ENCODE assay signal across 25 mouse cellular contexts in the genomic region with DNA sequence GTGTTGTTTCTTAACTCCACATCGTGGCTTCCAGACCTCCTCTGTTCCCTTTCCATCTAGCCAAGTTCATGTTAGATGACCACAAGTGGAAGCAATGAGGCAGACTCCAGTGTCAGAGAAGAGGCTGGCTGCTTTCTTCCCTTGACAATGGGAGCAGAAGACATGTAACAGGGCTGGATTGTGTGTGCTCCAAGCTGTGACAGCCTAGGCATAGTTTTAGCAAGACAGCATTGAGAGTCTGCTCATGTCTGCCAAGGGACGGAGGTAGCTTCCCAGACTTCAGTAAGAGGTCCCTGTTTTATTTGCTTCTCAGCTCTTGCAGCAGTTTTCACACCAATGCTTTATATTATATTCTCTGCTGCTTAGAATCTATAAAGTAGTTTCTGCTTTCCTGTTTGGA. TPM values are rescaled to one million over a fixed set of nuclear protein-coding genes. Genes with fewer than 3 reads are reported as not detected.
DNase-seq lines count a peak whose midpoint lies in the region; ATAC-seq lines count a peak whose summit lies in the region.
"Had no signal": no experiment of that assay in that cellular context is flagged by ENCODE, and none has a peak within 500 bp of the region (broad histone marks: within the 10 kb centered on the region; RNA-seq: fewer than 3 reads in every experiment).

No protein-coding gene starts in this region.

- DNase-seq in embryonic facial prominence, embryonic 10.5 days (ENCODE audit: low spot score), result no peak
- no peak for DNase-seq in kidney, postnatal 36 days
- no peak for DNase-seq in neural tube, embryonic 10.5 days (ENCODE audit: extremely low spot score, low spot score)
- no peak for DNase-seq in right cerebral cortex, adult 18-20 months
- DNase-seq: adrenal gland, postnatal 14 days; cerebellum, adult 2 months; cerebellum, postnatal 36 days; gastrocnemius, postnatal 25 days; heart, adult 2 months; heart, postnatal 36 days; kidney, adult 18-20 months; kidney, postnatal 10 days; lung, postnatal 14 days; midbrain, embryonic 14.5 days; retina, postnatal 1 day; thymus, adult 2 months had no signal

- no peaks in the 10 kb centered on the region for H3K36me3 ChIP-seq in embryonic facial prominence, embryonic 12.5 days
- H3K36me3 ChIP-seq in embryonic facial prominence, embryonic 10.5 days (replicated peaks), result no peaks in the 10 kb centered on the region
- H3K36me3 ChIP-seq in kidney, embryonic 15.5 days, result no peaks in the 10 kb centered on the region
- no peaks in the 10 kb centered on the region for H3K36me3 ChIP-seq in neural tube, embryonic 13.5 days
- no peaks in the 10 kb centered on the region for H3K36me3 ChIP-seq in stomach, embryonic 15.5 days
- H3K36me3 ChIP-seq: forebrain, embryonic 15.5 days; limb, embryonic 12.5 days had no signal

- H3K4me2 ChIP-seq in embryonic facial prominence, embryonic 12.5 days (replicated peaks), result no peak overlapping the region
- H3K4me2 ChIP-seq in kidney, embryonic 15.5 days, result no peak overlapping the region
- H3K4me2 ChIP-seq in neural tube, embryonic 13.5 days, result no peak overlapping the region
- no peak overlapping the region for H3K4me2 ChIP-seq in stomach, embryonic 15.5 days
- H3K4me2 ChIP-seq: forebrain, embryonic 15.5 days; limb, embryonic 12.5 days had no signal

- WGBS in embryonic facial prominence, embryonic 12.5 days, result 84% methylated on average over 2 of the region's 2 CpGs
- WGBS in embryonic facial prominence, embryonic 10.5 days, result 89% methylated on average over 2 of the region's 2 CpGs
- WGBS in kidney, embryonic 15.5 days, result 64% methylated on average over 2 of the region's 2 CpGs
- whole genome bisulfite sequencing in neural tube, embryonic 13.5 days, result 80% methylated on average over 2 of the region's 2 CpGs
- 64% methylated on average over 2 of the region's 2 CpGs for WGBS in stomach, embryonic 15.5 days

- H3K27ac ChIP-seq in embryonic facial prominence, embryonic 12.5 days, result 0 out of 2 replicates have a peak overlapping the region, but pooled peaks have one; percentile 36
- no peak overlapping the region for H3K27ac ChIP-seq in embryonic facial prominence, embryonic 10.5 days (replicated peaks)
- 0 out of 2 replicates have a peak overlapping the region, but pooled peaks have one; percentile 33 for H3K27ac ChIP-seq in kidney, embryonic 15.5 days
- peak overlapping the region; percentile 56; the same call in 1 of the 2 replicates for H3K27ac ChIP-seq in neural tube, embryonic 13.5 days (replicated peaks)
- peak overlapping the region; percentile 42; the same call in 1 of the 2 replicates for H3K27ac ChIP-seq in stomach, embryonic 15.5 days
- H3K27ac ChIP-seq: heart, adult 2 months; left cerebral cortex, adult 2 months; liver, embryonic 14.5 days had no signal

- H3K9ac ChIP-seq in embryonic facial prominence, embryonic 12.5 days, result no peak overlapping the region
- H3K9ac ChIP-seq in kidney, embryonic 15.5 days, result no peak overlapping the region
- H3K9ac ChIP-seq in neural tube, embryonic 13.5 days, result no peak overlapping the region
- no peak overlapping the region for H3K9ac ChIP-seq in stomach, embryonic 15.5 days
- H3K9ac ChIP-seq: forebrain, embryonic 15.5 days; limb, embryonic 12.5 days; liver, embryonic 14.5 days had no signal

- H3K27me3 ChIP-seq in embryonic facial prominence, embryonic 12.5 days, result no peaks in the 10 kb centered on the region
- H3K27me3 ChIP-seq in embryonic facial prominence, embryonic 10.5 days (replicated peaks; ENCODE audit: low read depth, poor library complexity, severe bottlenecking), result no peaks in the 10 kb centered on the region
- no peaks in the 10 kb centered on the region for H3K27me3 ChIP-seq in kidney, embryonic 15.5 days
- H3K27me3 ChIP-seq in neural tube, embryonic 13.5 days, result no peaks in the 10 kb centered on the region
- no peaks in the 10 kb centered on the region for H3K27me3 ChIP-seq in stomach, embryonic 15.5 days (replicated peaks)
- H3K27me3 ChIP-seq: forebrain, embryonic 15.5 days; limb, embryonic 12.5 days had no signal

- H3K4me1 ChIP-seq in embryonic facial prominence, embryonic 12.5 days, result peaks cover 16% of the 10 kb centered on the region; the same call in 1 of the 2 replicates
- H3K4me1 ChIP-seq in embryonic facial prominence, embryonic 10.5 days, result peaks cover 36% of the 10 kb centered on the region
- H3K4me1 ChIP-seq in kidney, embryonic 15.5 days, result peaks cover 23% of the 10 kb centered on the region
- peaks cover 17% of the 10 kb centered on the region for H3K4me1 ChIP-seq in neural tube, embryonic 13.5 days (replicated peaks)
- peaks cover 3% of the 10 kb centered on the region; the same call in 1 of the 2 replicates for H3K4me1 ChIP-seq in stomach, embryonic 15.5 days
- H3K4me1 ChIP-seq: forebrain, embryonic 15.5 days had no signal

- H3K4me3 ChIP-seq in embryonic facial prominence, embryonic 12.5 days, result no peak overlapping the region
- no peak overlapping the region for H3K4me3 ChIP-seq in embryonic facial prominence, embryonic 10.5 days
- no peak overlapping the region for H3K4me3 ChIP-seq in kidney, embryonic 15.5 days (replicated peaks)
- no peak overlapping the region for H3K4me3 ChIP-seq in neural tube, embryonic 13.5 days
- H3K4me3 ChIP-seq in stomach, embryonic 15.5 days (replicated peaks), result no peak overlapping the region
- H3K4me3 ChIP-seq: forebrain, embryonic 15.5 days; heart, adult 2 months; left cerebral cortex, adult 2 months; limb, embryonic 12.5 days; myocyte had no signal

- no peaks in the 10 kb centered on the region for H3K9me3 ChIP-seq in embryonic facial prominence, embryonic 12.5 days
- no peaks in the 10 kb centered on the region for H3K9me3 ChIP-seq in embryonic facial prominence, embryonic 10.5 days
- H3K9me3 ChIP-seq in kidney, embryonic 15.5 days (replicated peaks), result no peaks in the 10 kb centered on the region
- H3K9me3 ChIP-seq in neural tube, embryonic 13.5 days, result no peaks in the 10 kb centered on the region
- no peaks in the 10 kb centered on the region for H3K9me3 ChIP-seq in stomach, embryonic 15.5 days
- H3K9me3 ChIP-seq: forebrain, embryonic 15.5 days; limb, embryonic 12.5 days had no signal

- ATAC-seq in embryonic facial prominence, embryonic 12.5 days (ENCODE audit: insufficient number of reproducible peaks, insufficient read depth, low FRiP score, low TSS enrichment), result no peak
- ATAC-seq in kidney, embryonic 15.5 days (replicated peaks; ENCODE audit: low FRiP score), result no peak
- ATAC-seq in neural tube, embryonic 13.5 days (ENCODE audit: low read depth), result no peak
- ATAC-seq in stomach, embryonic 15.5 days (ENCODE audit: insufficient read depth, low FRiP score, low read depth), result no peak

RNA-seq across cellular contexts. Expression of a gene that starts 33.6 kb away (rescaled TPM):
- 67.1 and 77.0 TPM in 2 replicates for polyA plus RNA-seq in embryonic facial prominence, embryonic 12.5 days (2016; fragmentation: Nextera tagmentation; extraction: Ambion mirVana)
- 50.1 and 65.8 TPM in 2 replicates for polyA plus RNA-seq in embryonic facial prominence, embryonic 10.5 days (2016; fragmentation: Nextera tagmentation; extraction: Ambion mirVana)
- polyA plus RNA-seq in kidney, embryonic 15.5 days (2015; fragmentation: Nextera tagmentation; extraction: Ambion mirVana), result 88.9 and 93.8 TPM in 2 replicates
- 13.6 and 15.4 TPM in 2 replicates for polyA plus RNA-seq in neural tube, embryonic 13.5 days (2015; fragmentation: Nextera tagmentation; extraction: Ambion mirVana)
- polyA plus RNA-seq in stomach, embryonic 15.5 days (2015; fragmentation: Nextera tagmentation; extraction: Ambion mirVana), result 22.2 and 23.3 TPM in 2 replicates
